Mouse (Mus musculus) embryonic fibroblast, embryonic 13.5 days (primary cell): Measurements from ENCODE around the gene Lrrc73.

ENCODE experiments used
- CTCF ChIP-seq: IDR thresholded peaks from 2 replicates; pipeline ENCODE4 v1.5.1; 2011; ENCODE audit warnings: mild to moderate bottlenecking, control low read depth, low read length, moderate library complexity, borderline replicate concordance; ENCODE audit not compliant: insufficient read depth
- POLR2A ChIP-seq: IDR thresholded peaks from 2 replicates; pipeline ENCODE4 v1.6.1; 2011; ENCODE audit warnings: low read depth, mild to moderate bottlenecking, control low read depth, low read length, moderate library complexity

DNA sequence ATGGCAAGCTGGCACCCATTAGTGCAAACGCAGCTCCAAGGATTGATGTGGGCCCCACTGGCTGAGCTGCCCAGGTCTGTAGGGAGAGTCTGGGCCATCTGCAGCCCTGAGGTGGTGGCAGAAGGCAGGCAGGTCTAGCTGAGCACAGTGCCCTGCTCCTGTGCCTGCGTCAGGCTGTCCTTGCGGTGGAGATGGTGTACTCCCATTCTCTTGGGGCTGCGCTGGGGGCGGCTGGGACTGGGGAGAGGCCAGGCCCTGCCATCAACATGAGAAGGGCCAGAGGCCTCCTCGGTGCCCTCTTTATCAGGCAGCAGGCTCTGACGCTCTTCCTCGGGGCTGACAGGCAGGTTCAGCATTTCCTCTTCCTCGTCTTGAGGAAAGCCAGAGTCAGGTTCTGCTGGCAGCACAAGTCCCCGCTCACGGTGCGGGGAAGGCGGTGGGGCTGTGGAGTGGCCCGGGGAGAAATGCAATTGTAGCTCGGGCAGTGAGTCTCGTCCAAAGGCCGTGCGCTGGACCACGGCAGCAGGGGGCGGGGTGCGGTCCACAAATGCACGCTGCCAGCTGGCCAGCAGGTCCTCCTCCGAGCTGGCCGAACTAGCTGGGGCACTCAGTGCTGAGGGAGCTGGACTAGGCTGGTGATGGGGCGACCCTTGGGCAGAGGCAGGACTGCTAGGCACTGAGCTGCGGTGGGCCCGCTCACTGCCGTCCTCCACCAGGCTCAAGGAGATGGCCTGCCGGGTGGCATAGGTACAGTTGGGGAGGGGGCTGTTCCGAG, 5.1 kb downstream of the Lrrc73 start:
- TF ChIP-seq CTCF (no peak), POLR2A (no peak)
